Mouse (Mus musculus): ENCODE measurements around the gene Trim5.
"Not testable (repeated sequence)": the region's sequence is repeated elsewhere in the genome, so short reads cannot be mapped to it uniquely, and the experiment has no call there.

The Trim5 gene

GRCm38 (mm10) chr7:104287576-104288443 lies at the start of gene Trim5:
Trim5 (minus strand) TSS chr7:104288094.
- peak; percentile 58 to 63 for DNase-seq

GRCm38 (mm10) chr7:104335547-104335946 lies 47.7 kb upstream of the Trim5 start:
- not testable (repeated sequence) for DNase-seq

- not testable (repeated sequence) for DNase-seq
Observed at GRCm38 (mm10) chr7:104329171-104329570, 41.3 kb upstream of the Trim5 start, which contains the start of gene Trim34b. Trim34b (plus strand) TSS chr7:104329471.

DNA sequence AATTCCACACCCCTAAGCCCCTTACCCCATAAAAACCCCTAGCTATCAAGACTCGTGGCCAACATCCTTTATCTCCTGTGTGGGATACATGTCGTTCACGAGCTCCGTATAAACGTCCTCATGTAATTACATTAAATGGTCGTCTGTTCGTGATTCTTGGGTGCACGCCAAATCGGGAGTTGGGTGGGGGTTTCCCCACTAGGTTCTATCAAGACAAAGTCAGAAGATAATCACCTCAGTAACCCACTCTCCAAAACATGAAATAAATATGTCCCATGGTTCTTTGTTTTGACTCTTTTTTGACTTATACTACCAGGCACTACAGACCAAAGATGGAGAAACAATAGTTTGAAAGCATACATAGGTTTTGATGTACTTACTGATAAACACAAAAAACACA lies 34.1 kb upstream of the Trim5 start:
- DNase-seq: no peak

- DNase-seq: peak in 1 of 2 experiments; percentile 4
Observed at GRCm38 (mm10) chr7:104315369-104316080, 27.6 kb upstream of the Trim5 start, which contains the start of gene Trim12a. Trim12a (minus strand) TSS chr7:104315466.

GRCm38 (mm10) chr7:104314796-104315353 lies 27.0 kb upstream of the Trim5 start:
- peak; percentile 60 to 63 for DNase-seq

DNA sequence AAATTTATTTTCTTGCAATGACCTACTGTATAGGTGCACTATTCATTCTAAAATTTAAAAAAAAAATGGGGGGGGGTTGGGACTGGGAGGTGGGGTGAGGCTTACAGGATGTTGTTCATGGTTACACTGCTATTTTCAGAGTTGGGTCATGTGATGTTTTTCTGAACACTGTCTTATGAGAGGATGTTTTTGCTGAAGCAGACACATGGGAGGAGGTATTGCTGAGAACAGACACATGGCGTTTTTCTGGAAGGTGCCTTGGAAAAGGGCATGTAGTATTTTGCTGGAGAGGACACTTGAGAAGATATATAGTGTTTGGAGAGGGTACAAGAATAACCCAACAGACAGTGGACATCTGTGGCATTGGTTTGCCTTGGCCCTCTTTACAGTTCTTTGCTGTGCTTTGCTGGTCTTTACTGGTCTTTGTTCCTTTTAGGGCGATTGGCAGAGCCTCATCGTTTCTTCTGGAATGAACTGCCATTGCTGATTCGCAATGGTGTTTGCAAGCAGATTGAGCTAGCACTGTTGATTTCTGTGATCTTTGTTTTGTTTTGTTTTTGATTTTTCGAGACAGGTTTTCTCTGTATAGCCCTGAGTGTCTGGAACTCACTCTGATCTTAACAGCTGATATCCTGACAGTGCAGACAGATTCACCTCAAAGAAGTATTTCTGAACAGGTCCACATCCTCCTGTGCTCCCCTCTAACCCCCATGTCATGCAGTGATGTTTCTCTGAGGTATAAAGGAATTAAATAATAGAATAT lies 3.9 kb upstream of the Trim5 start:
- DNase-seq: peak; percentile 51 to 52

- no peak for DNase-seq
Observed at GRCm38 (mm10) chr7:104290641-104291040, 2.7 kb upstream of the Trim5 start.

DNA sequence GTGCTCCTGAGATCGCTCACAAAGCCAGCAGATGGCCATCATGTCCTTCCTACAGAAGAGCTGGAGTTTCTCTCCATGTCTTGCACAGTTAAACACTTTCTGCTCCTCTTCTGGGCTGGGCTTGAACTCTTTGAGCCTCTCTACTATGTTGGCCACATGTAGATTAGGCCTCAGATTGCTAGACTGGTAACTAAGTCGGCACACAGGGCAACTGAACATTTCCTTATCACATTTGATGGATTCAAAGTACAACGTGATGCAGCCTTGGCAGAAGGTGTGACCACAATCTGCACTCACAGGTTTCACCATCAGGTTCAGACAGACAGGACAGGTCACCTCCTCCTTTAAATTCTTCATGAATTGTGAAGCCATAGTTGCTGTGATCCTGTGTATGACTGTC lies 8.5 kb downstream of the Trim5 start:
- DNase-seq: not testable (repeated sequence)

DNA sequence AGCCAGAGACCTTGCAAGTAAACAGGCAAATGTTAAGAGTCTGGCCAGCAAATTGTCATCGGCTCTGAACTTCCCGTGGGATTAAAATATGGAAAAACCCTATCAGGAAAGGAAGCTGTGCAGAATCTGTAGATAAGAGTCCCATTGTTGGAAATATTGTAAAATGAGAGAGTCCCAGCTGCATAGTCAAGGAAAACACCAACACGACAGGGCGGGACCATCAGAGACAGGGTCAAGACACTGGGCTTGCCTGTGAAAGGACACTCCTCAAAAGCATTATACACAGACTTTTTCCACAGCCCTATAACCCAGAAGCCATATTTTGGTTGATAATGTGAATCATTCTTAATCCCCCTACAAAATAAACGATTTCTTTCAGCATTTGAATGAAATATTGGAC lies 22.6 kb downstream of the Trim5 start:
- DNase-seq: not testable (repeated sequence)

DNA sequence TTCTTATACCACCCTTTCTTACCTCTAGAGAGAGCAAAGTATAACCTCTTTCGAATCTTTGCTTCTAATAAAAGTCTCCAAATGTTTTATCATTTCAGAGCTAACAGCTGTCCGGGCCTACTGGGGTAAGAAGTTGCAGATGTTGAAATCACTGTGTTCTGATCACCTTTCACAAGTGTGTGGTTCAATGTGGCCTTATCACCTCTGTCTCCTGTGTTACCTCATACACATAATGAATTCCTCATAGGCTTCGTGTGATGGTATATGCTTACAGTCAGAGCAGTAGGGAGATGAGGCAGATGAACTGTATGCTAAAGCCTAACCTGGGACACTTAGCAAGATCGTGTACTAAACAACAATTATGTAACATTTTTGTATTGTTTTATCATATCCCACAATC lies 27.5 kb downstream of the Trim5 start:
- not testable (repeated sequence) for DNase-seq

DNA sequence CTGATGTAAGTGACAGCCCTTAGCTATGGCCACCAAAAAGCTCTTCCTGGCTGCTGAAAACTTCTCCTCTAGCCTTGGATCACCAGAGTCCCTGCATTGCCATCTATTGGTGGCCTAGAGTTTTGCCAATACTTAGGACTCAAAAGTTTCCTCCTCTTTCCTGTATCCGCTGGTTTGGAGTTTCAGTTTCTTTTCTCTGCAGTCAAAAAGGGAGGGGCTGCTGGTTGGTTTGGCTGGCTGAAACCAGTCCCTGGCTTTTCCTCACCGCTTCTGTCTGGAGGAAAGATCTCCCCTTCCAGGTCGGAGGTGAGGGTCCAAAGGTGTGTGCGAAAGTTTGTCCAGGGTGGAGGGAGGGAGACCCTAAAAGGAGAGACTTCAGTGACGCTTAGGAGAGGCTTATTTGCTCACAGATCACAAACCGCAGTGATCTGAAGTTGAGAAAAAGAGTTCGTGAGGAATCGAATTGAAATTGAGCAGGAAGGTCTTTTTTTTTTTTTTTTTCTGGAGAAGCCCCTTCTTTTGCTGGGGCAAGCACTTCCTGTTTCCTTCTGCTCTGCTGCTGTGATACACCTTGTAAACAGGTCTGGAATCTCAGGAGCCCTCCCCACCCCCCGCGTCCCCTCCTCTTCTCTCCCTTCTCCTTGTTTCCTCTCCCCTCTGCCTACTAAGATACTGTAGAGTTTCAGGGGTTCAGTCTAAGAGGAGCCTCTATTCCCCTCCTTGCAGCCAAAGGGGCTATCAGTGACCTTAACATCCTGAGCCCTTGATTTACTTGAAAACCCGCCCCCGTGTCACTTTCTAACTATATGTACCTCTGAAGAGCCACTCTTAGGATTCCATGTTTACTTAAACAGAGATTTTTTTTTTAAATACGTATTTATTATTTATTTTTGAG lies 43.4 kb downstream of the Trim5 start, which contains the start of gene Trim34a:
Gene Trim34a (plus strand): TSS at position 171 of the 895 bp plus-strand sequence.
- peak; percentile 74 to 77 for DNase-seq

- DNase-seq: no peak
Observed at GRCm38 (mm10) chr7:104243616-104244015, 44.3 kb downstream of the Trim5 start.

GRCm38 (mm10) chr7:104240857-104241256 lies 47.0 kb downstream of the Trim5 start:
- DNase-seq: peak; percentile 27 to 43

DNA sequence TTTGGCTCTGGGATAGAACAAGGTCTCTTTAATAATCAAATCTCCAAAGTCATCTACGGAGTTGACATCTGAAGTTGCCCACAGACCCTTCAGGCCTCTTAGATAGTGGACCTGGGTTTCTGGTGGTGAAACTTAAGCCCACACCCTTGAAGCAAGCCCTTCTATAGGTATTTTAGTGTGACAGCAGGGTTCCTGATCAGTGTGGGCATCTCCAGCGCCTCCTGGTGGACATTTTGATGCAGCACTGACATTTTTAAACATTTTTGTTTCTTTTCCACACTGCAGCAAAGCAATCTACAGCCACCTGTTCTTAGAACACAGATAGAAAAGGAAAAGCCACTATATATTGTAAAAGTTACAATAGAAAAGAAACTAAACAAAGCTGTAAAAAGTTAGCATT lies 56.7 kb downstream of the Trim5 start:
- DNase-seq: peak; percentile 70 to 73

GRCm38 (mm10) chr7:104218701-104219569 lies 69.0 kb downstream of the Trim5 start, which contains the start of gene Trim6:
Trim6 (plus strand) TSS chr7:104218793.
- DNase-seq: peak; percentile 20

GRCm38 (mm10) chr7:104217881-104218280 lies 70.0 kb downstream of the Trim5 start:
- no peak for DNase-seq

GRCm38 (mm10) chr7:104216011-104216535 lies 71.8 kb downstream of the Trim5 start:
- no peak for DNase-seq

Measured in B cell, adult 2 months (primary cell).